Mouse (Mus musculus) right cerebral cortex, postnatal 4 days (tissue): Measurements from ENCODE around the gene Syngr3.
"Not testable (repeated sequence)": the region's sequence is repeated elsewhere in the genome, so short reads cannot be mapped to it uniquely, and the experiment has no call there.

Experiments used
- DNase-seq: peaks from one replicate; pipeline ENCODE4 v3.0.0-alpha.2; 2022

Gene Syngr3

DNA sequence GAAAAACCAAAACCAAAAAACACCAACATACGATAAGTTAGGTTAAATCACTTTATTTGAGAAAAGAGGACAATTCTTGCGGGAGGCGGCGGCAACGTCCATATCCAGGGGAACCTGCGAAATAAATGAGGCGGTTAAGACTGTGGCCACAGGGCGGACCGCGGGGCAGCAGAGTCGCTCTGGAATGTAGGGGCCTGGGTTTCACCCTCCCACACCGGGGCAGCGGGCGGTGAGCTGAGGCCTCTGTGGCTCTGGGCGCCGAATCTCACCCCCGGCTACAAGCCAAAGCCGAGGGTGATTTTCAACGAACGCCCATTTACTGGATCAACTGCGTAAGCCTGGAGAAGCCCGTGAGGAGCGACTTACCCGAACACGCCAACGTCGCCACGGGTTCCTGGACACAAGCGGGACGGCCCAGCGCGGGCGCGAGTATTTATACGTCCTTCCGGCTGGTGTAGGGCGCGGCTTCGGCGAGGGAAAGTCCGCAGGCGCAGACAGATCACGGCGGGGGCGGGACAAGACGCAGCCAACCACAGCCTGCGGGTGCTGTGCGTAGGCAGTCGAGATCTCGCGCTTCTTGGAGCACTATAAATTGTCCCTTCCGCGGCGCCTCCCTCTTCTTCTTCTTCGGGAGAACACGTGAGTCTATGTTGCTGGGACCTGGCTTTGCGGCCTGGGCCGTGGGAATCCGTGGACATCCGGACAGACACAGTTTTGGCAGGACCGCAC is 29.9 kb upstream of the Syngr3 start:
- DNase-seq, result peak; percentile 97

GRCm38 (mm10) chr17:24718938-24719337 is 29.2 kb upstream of the Syngr3 start:
- DNase-seq, result not testable (repeated sequence)

DNA sequence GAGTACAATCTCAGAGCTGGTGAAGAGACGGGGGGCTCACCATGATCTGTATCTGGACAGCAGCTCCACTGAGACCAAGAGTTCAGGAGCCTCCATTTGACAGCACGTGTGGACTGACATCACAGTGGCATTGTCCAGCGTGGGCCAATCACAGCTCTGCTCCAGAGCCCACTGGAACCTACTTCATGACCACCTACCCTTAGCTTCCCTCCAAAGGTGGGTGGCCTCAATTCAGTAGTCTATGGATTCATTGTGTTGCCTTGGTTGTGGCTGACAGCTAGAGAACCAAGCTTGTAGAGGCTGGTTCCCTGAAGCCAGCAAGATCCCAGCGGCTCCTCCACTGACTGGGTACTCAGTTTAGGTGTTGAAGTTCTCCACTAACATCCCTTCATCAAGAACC is 28.2 kb upstream of the Syngr3 start, which contains the start of the genes Rnf151 and Rps2:
Gene Rnf151 (minus strand): TSS at position 121 of the 400 bp plus-strand sequence.
Gene Rps2 (plus strand): TSS at position 174 of the 400 bp plus-strand sequence.
- no peak for DNase-seq

DNA sequence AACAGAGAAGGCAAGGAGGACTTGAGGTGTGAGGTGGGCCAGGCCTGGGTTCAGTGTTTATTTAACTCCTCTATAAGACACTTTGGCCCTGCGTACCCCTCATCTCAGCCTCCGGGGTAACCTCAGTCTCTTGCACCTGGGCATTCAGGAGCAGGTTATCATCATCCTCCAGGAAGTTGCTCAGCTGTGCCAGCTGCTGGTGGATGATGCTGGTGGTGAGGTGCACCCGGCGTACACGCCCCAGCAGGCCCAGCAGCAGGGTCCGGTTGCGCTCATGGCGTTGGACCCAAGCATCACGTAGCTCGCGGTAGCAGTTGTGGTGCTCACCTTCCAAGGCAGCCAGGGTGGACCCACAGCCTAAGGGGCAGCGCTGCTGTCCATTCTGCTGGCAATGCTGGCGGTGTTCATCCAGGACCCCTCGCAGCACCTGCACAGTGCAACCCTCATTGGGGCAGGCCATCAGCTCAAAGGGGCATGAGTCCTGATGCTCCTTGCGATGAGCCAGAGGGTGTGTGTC is 26.5 kb upstream of the Syngr3 start:
- no peak for DNase-seq

- DNase-seq, result no peak
Measured at GRCm38 (mm10) chr17:24715556-24715955, 25.8 kb upstream of the Syngr3 start.

DNA sequence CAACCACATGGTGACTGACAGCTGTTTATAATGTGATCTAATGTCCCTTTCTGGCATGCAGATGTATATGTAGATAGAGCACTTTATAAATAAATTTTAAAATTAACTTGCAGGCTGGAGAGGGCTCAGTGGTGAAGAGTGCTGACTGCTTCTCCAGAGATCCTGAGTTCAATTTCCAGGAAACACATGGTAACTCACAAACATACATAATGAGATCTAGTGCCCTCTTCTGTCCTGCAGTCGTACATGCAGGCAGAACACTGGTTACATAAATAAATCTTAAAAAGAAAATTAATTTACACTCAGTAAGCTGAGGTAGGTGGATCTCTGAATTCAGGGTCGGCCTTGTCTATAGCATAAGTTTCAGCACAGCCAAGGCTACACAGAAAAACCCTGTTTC is 18.9 kb upstream of the Syngr3 start:
- no peak for DNase-seq

DNA sequence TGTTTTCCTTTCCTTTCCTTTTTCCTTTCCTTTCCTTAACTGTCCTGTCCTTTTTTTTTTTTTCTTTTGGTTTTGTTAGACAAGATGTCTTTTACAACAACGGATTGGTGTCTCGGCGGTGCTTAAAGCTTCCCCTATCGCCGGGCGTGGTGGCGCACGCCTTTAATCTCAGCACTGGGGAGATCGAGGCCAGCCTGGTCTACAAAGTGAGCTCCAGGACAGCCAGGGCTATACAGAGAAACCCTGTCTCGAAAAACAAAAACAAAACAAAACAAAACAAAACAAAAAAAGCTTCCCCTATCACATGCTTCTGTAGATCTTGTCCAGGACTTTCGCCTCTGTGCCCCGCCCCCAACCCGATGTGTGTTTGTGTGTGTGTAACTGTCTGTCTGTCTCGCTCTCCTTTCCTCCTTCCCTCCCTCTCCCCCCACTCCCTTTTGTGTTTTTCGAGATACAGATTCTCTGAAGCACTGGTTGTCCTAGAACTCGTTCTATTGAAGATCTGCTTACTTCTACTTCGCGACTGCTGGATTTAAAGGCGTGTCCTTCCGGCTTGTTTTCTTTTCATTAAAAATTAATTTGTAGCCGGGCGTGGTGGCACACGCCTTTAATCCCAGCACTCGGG is 18.2 kb upstream of the Syngr3 start:
- no peak for DNase-seq

DNA sequence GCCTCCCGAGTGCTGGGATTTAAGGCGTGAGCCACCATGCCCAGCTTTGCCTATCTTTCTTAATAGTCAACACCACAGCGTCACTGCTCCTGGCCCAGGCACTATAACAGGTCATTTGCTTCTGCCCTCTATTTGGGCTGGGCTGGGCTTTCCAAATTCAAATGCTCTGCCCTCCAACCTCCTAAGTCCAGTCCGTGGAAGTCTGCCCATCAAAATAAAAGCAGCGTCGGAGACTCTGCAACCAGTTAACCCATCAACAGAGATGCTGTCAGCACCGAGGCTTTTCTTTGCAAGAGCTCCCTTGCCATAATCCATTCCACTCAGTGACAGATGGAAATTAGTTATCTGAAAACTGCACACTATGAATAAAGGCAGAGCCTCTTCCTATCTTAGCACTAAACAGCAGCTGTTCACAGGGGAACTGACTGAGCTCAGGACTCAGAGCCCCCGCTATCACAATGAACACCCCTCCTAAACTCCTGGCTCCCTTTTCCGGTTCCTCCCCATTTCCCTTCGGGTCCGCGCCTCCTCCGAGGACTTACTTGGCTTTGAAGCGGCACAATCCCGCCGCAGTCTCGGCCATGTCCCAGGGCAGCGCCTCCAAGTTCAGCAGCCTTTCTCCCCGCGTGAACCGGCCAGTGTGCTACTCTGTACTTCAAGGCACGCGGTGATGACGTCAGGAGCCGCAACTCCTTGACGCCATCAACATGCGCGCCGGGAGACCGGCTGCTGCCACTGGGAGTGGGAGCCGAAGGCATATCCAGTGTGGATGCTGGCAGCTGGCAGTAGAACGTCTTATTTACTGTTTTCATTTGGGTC is 17.4 kb upstream of the Syngr3 start, which contains the start of gene Tbl3:
Gene Tbl3 (minus strand): TSS at position 679 of the 819 bp plus-strand sequence.
- peak; percentile 94 for DNase-seq

DNA sequence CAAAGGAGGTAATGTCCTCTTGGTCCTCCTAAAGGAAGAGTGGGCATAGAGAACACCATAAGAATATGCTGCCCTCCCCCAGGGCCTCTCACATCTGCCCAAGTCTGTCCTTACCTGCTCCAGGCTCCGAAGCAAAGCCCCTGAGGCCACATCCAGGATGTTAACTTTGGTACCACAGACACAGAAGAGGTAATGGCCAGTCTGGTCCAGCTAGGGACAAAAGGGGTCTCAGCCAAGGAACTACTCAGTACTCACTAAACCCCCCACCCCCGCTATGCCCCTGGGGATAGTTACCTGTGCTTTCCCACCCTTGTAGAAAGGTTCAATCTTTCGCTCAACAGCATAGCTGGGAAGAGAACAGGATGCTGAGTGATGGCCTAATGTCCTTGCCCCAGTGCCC is 16.1 kb upstream of the Syngr3 start:
- DNase-seq, result no peak

GRCm38 (mm10) chr17:24701251-24701650 is 11.5 kb upstream of the Syngr3 start:
- DNase-seq, result no peak

GRCm38 (mm10) chr17:24699473-24699872 is 9.7 kb upstream of the Syngr3 start:
- no peak for DNase-seq

DNA sequence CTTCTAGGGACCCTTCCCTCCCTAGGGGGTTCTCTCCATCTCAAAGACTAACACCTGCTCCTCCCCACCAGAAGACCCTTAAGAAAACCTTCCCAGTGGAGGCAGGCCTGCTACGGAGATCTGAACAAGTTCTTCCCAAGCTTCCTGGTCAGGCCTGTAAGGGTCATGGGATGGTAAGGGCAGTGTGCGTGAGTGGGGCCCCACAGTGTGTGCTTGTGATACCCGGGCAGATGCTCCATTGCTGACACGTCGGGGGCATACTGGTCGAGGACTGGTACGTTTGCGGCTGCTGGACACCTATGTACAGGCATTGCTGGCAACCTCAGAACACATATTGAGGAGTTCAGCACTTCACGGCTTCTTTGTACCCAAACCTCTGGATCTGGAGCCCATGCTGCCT is 9.0 kb upstream of the Syngr3 start:
- DNase-seq, result no peak

GRCm38 (mm10) chr17:24697985-24698384 is 8.2 kb upstream of the Syngr3 start:
- no peak for DNase-seq

GRCm38 (mm10) chr17:24696011-24696697 is 6.4 kb upstream of the Syngr3 start, which contains the start of the genes Gfer and Noxo1:
Gene Gfer, minus strand, starts transcription at chr17:24696156.
Gene Noxo1, plus strand, starts transcription at chr17:24696234.
- DNase-seq, result peak; percentile 83

DNA sequence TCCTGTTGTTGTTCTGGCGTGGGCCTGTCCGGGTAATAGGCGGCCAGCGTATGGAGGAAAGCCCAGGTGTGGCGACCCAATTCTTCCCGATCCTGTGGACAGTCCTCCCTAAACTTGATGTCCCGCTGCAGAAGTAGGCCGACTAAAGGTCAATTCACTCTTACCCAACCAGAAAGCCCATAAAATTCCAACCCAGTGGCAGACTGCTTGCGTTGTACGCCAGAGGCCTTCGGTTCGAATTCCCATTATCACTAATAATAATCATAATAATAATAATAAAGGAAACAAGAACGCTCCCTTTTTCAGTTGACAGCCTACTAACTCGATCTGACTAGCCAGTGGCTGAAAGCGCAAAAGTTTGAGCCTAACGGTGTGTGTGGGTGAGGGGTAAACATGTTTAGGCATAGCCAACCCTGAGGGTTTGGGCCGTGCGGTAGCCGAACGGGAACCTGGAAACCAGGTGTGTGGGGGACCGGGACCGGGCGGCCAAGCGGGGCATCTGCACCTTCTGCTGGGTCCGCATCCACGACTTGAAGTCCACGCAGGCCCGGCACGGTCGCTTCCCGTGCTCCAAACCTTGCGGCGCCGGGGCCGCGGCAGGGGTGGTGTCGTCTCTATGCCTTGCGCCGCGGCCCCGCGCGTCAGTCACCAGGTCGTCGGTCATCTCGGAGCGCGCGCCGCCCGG is 5.7 kb upstream of the Syngr3 start:
- DNase-seq, result no peak

DNA sequence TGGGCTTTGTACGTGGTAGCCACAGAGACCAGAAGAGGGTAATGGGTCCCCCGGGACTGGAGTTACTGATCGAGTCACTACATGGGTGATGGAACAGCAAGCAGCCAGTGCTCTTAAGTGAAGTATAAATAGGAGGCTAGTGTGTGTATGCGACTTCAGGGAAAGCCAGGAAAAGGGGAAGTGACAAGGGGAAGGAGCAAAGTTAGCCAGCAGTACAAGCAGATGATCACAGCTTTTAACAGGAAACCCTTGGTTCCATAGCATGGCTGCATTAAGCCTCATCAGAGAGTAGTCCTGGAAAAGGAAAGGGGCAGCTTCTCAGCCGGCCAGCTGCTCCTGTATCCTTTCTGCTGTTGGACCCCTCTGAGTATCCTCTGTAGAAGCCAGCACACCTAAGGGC is 2.6 kb upstream of the Syngr3 start:
- no peak for DNase-seq

- DNase-seq, result no peak
Measured at GRCm38 (mm10) chr17:24687599-24687998, 2.2 kb downstream of the Syngr3 start.

DNA sequence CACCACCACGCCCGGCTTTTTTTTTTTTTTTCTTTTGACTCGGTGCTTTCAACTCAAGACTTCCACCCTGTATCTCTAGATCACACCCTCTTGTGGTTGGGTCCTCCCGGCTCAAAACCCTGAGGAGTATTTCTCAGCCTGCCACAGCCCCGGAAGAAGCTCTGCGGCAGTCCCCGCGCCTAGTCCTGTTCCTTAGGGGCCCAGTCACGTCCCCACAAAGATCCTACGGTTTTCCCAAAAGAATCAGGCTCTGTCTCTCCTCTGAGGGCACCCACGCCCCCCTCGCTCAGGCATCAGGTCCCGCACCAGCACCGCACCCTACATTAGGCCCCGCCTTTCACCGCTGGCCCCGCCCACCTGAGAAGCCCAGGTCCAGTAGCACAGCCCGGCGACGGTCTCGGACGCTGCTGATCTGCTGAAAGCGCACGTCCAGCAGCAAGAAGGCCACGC is 2.6 kb downstream of the Syngr3 start:
- no peak for DNase-seq

- no peak for DNase-seq
Measured at GRCm38 (mm10) chr17:24686514-24686913, 3.2 kb downstream of the Syngr3 start.

DNA sequence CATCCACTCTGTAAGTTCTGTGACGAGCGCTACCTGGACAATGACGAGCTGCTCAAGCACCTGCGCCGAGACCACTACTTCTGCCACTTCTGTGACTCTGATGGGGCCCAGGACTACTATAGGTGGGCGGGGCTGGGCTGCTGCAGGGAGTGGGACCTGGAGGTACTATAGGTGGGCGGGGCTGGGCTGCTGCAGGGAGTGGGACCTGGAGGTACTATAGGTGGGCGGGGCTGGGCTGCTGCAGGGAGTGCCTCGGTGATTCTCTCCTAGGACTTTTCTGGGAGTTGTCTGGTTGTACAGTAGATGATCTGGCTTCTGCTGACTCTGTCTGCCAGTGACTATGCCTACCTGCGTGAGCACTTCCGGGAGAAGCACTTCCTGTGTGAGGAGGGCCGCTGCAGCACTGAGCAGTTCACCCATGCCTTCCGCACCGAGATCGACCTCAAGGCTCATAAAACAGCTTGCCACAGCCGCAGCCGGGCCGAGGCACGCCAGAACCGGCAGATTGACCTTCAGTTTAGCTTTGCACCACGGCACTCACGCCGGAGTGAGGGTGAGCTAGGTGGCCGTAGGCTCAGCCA is 12.2 kb downstream of the Syngr3 start:
- DNase-seq, result no peak

- DNase-seq, result no peak
Measured at GRCm38 (mm10) chr17:24676877-24677276, 12.9 kb downstream of the Syngr3 start.
